8 mouse cellular contexts compared by ENCODE assay signal in the genomic region with DNA sequence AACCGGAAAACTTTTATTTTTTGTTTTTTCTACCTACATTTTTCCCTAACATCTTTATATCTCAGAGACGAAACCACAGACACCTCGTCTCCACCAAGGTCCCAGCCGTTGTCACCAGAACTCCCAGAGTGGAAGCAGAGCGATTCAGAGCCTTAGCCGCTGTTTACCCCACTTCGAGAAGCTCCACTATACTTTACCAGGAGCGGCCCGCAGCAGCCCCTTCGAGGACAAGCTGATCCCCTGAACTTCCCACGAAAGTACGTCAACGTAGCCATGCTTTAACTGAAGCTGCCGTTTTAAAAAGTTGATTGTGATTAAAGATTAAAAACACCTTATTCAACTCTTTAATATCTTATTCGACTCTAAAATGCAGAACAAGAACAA. TPM values are rescaled to one million over a fixed set of nuclear protein-coding genes. Genes with fewer than 3 reads are reported as not detected.
DNase-seq lines count a peak whose midpoint lies in the region; ATAC-seq and TF ChIP-seq lines count a peak whose summit lies in the region.

No protein-coding gene starts in this region.

- DNase-seq in lung, postnatal 0 days (ENCODE audit: low spot score), result peak; percentile 55
- DNase-seq in lung, postnatal 25 days (ENCODE audit: low spot score), result no peak
- no peak for DNase-seq in embryonic facial prominence, embryonic 10.5 days (ENCODE audit: low spot score)
- DNase-seq in midbrain, embryonic 14.5 days, result no peak
- DNase-seq in right cerebral cortex, postnatal 4 days, result no peak
- DNase-seq in T-cell, adult 2 months (ENCODE audit: low spot score), result no peak
- DNase-seq in urinary bladder, postnatal 14 days (ENCODE audit: low spot score), result no peak

- no peak overlapping the region for H3K9ac ChIP-seq in lung, postnatal 0 days (replicated peaks; ENCODE audit: low read depth)
- no peak overlapping the region for H3K9ac ChIP-seq in midbrain, embryonic 14.5 days (replicated peaks; ENCODE audit: low read length)

- peak overlapping the region; percentile 43 for H3K4me3 ChIP-seq in lung, postnatal 0 days (ENCODE audit: low read depth, low read length)
- peak overlapping the region; percentile 61 for H3K4me3 ChIP-seq in embryonic facial prominence, embryonic 10.5 days
- H3K4me3 ChIP-seq in midbrain, embryonic 14.5 days (replicated peaks; ENCODE audit: low read depth, low read length), result peak overlapping the region; percentile 41

- ATAC-seq in lung, postnatal 0 days, result peak; percentile 86
- ATAC-seq in inflammation-experienced regulatory T-cells, adult 6 months, result peak; percentile 61
- peak; percentile 86; the same call in 1 of the 2 replicates for ATAC-seq in midbrain, embryonic 14.5 days (ENCODE audit: low FRiP score, low TSS enrichment)

- peak overlapping the region; percentile 46 for H3K4me2 ChIP-seq in lung, postnatal 0 days (replicated peaks; ENCODE audit: low read depth, low read length)
- peak overlapping the region; percentile 47 for H3K4me2 ChIP-seq in midbrain, embryonic 14.5 days (ENCODE audit: low read length)

- H3K4me1 ChIP-seq in lung, postnatal 0 days (ENCODE audit: insufficient read depth, low read depth, low read length), result no peaks in the 10 kb centered on the region
- H3K4me1 ChIP-seq in embryonic facial prominence, embryonic 10.5 days, result no peaks in the 10 kb centered on the region
- no peaks in the 10 kb centered on the region for H3K4me1 ChIP-seq in midbrain, embryonic 14.5 days (ENCODE audit: control insufficient read depth, insufficient read depth, low read length)

- no peaks in the 10 kb centered on the region for H3K9me3 ChIP-seq in lung, postnatal 0 days (ENCODE audit: low read length)
- no peaks in the 10 kb centered on the region for H3K9me3 ChIP-seq in embryonic facial prominence, embryonic 10.5 days
- no peaks in the 10 kb centered on the region for H3K9me3 ChIP-seq in midbrain, embryonic 14.5 days (ENCODE audit: control insufficient read depth, low read length)

- H3K27me3 ChIP-seq in lung, postnatal 0 days (replicated peaks; ENCODE audit: insufficient read depth, low read length), result no peaks in the 10 kb centered on the region
- peaks cover 87% of the 10 kb centered on the region for H3K27me3 ChIP-seq in embryonic facial prominence, embryonic 10.5 days (replicated peaks; ENCODE audit: low read depth, poor library complexity, severe bottlenecking)
- no peaks in the 10 kb centered on the region; the same call in 1 of the 2 replicates for H3K27me3 ChIP-seq in midbrain, embryonic 14.5 days (ENCODE audit: control insufficient read depth, insufficient read depth, low read length)

- 20% methylated on average over 15 of the region's 15 CpGs for WGBS in lung, postnatal 0 days
- WGBS in embryonic facial prominence, embryonic 10.5 days, result 26% methylated on average over 15 of the region's 15 CpGs
- WGBS in midbrain, embryonic 14.5 days, result 21% methylated on average over 15 of the region's 15 CpGs

- H3K27ac ChIP-seq in lung, postnatal 0 days (ENCODE audit: low read length), result 0 out of 2 replicates have a peak overlapping the region, but pooled peaks have one; percentile 38
- H3K27ac ChIP-seq in embryonic facial prominence, embryonic 10.5 days (replicated peaks), result no peak overlapping the region
- H3K27ac ChIP-seq in midbrain, embryonic 14.5 days (replicated peaks; ENCODE audit: low read depth, low read length), result no peak overlapping the region

- no peak for TF ChIP-seq EP300 in lung, postnatal 0 days (IDR thresholded peaks at IDR 0.05)

- no peak for TF ChIP-seq CTCF in lung, postnatal 0 days (IDR thresholded peaks at IDR 0.05)

- H3K36me3 ChIP-seq in lung, postnatal 0 days (ENCODE audit: insufficient read depth, low read length), result no peaks in the 10 kb centered on the region
- no peaks in the 10 kb centered on the region for H3K36me3 ChIP-seq in embryonic facial prominence, embryonic 10.5 days (replicated peaks)
- H3K36me3 ChIP-seq in midbrain, embryonic 14.5 days (ENCODE audit: control insufficient read depth, insufficient read depth, low read length), result no peaks in the 10 kb centered on the region

RNA-seq across cellular contexts. Expression of gene Rs1, which starts 1.6 kb away (rescaled TPM):
- 0.05 TPM in 1 of 2 replicates, not detected in the other for polyA plus RNA-seq in lung, postnatal 0 days (2015; fragmentation: Nextera tagmentation; extraction: Ambion mirVana)
- not detected in 2 replicates for polyA plus RNA-seq in embryonic facial prominence, embryonic 10.5 days (2016; fragmentation: Nextera tagmentation; extraction: Ambion mirVana)
- not detected for polyA plus RNA-seq in inflammation-experienced regulatory T-cells, adult 6 months (2017; shearing (Covaris generic))
- polyA plus RNA-seq in midbrain, embryonic 14.5 days (2014; fragmentation: Nextera tagmentation; extraction: Ambion mirVana), result 0.04 and 0.07 TPM in 2 replicates

RNA-seq across cellular contexts. Expression of gene Ppef1, which starts 30.7 kb away (rescaled TPM):
- 0.08 and 0.25 TPM in 2 replicates for polyA plus RNA-seq in lung, postnatal 0 days (2015; fragmentation: Nextera tagmentation; extraction: Ambion mirVana)
- not detected in 2 replicates for polyA plus RNA-seq in embryonic facial prominence, embryonic 10.5 days (2016; fragmentation: Nextera tagmentation; extraction: Ambion mirVana)
- polyA plus RNA-seq in inflammation-experienced regulatory T-cells, adult 6 months (2017; shearing (Covaris generic)), result not detected
- 0.75 and 0.92 TPM in 2 replicates for polyA plus RNA-seq in midbrain, embryonic 14.5 days (2014; fragmentation: Nextera tagmentation; extraction: Ambion mirVana)
